Mouse (Mus musculus) G1E (cell line): Measurements from ENCODE around the gene Npw.

Experiments
- CTCF ChIP-seq: IDR thresholded peaks from 2 replicates; pipeline ENCODE4 v1.5.1; 2012; ENCODE audit warnings: low read depth, low read length, inconsistent platforms, mixed read lengths
- GATA1 ChIP-seq: IDR thresholded peaks from 2 replicates; pipeline ENCODE4 v1.6.1; 2012; ENCODE audit warnings: borderline replicate concordance, low read length, inconsistent platforms, mixed read lengths
- GATA2 ChIP-seq: IDR thresholded peaks from 2 replicates; pipeline ENCODE4 v1.6.1; 2012; ENCODE audit warnings: low read depth, low read length, inconsistent platforms, borderline replicate concordance
- POLR2AphosphoS5 ChIP-seq: IDR thresholded peaks from 2 replicates; pipeline ENCODE4 v1.6.1; 2012; ENCODE audit warnings: low read depth, low read length, inconsistent platforms; ENCODE audit not compliant: insufficient replicate concordance
- TAL1 ChIP-seq: conservative IDR thresholded peaks from 2 replicates; pipeline ENCODE4 v1.6.1; 2012; ENCODE audit warnings: low read depth, low read length, inconsistent platforms, mixed read lengths

- TF ChIP-seq CTCF (no peak), GATA1 (no peak), TAL1 (no peak), POLR2AphosphoS5 (no peak), GATA2 (no peak)
These were observed 6.4 kb downstream of the Npw start for GRCm38 (mm10) chr17:24651835-24652234.
